Mouse (Mus musculus): ENCODE data around the gene Suclg2. TPM values are rescaled to one million over a fixed set of nuclear protein-coding genes. Genes with fewer than 3 reads are reported as not detected.
A peak's percentile ranks its signal among the peaks of the same experiment; 100 is the strongest.

Suclg2 gene
- polyA plus RNA-seq, 1 experiment from 2014 or later, result 63.4 TPM

DNA sequence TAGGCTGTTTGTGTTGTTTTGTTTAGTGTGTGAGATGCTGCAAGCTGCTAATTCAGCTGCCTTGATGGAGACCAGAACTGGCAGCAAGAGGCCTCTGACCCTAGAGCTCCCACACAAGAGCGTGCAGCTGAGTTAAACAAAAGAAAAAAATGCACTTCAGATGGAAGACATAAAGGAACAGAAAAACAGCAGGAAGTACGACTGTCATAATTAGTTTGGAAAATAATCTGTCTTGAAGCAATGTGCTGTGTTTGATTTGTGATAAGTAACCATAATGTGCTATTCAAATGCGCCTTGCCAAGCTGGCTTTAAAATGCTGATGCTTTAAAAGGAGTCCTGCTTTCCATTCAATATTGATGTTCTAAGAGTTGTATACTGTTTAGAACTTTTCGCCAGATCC is 144.2 kb downstream of the Suclg2 start:
- no peaks in the 10 kb centered on the region for H3K9me3 ChIP-seq
- peaks cover 58% of the 10 kb centered on the region for H3K4me1 ChIP-seq
- H3K4me3 ChIP-seq, result no peak overlapping the region
- H3K27ac ChIP-seq, result peak overlapping the region; percentile 72; the same call in 1 of the 2 replicates
- H3K36me3 ChIP-seq (replicated peaks), result peaks cover 7% of the 10 kb centered on the region
- 28% methylated on average over 4 of the region's 4 CpGs for WGBS
- peaks cover 37% of the 10 kb centered on the region for H3K27me3 ChIP-seq (ENCODE audit: poor library complexity, severe bottlenecking)
- DNase-seq (ENCODE audit: extremely low spot score, low spot score), result no peak

DNA sequence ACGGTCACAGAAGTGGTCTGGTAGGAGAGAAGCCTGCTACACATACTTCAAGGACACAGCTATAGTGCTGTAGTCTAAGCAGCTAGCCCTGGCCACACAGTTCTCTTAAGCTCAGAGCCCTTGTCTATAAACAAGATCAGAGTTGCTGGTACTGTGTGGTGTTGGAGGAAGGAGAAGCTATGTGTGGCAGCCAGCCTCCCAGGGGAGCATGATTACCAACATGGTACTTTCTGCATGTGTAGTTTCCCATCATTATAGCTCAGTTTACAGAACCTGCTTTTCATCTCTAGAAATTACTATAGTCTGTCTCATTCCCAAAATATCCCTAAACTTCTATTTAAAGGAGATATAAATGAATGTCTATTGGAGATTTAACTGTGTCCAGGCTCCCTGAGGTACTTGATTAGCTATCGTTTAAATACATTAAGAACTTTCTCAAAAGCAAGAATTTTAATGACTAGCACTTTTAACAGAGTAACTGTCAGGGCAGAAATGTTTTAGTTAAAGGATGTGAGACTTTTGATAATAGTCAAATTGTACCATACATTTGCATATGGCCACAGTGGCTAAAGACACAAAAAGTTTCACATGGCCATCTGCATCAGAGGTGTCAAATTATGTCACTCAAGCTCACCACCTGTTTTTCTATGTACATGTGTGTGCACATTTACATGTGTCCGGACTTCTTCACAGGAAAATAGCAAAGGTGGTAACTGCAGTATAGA is 145.4 kb downstream of the Suclg2 start:
- no peak overlapping the region for H3K4me3 ChIP-seq
- peaks cover 8% of the 10 kb centered on the region for H3K36me3 ChIP-seq (replicated peaks)
- peaks cover 37% of the 10 kb centered on the region for H3K27me3 ChIP-seq (ENCODE audit: poor library complexity, severe bottlenecking)
- no peak overlapping the region for H3K27ac ChIP-seq
- peaks cover 58% of the 10 kb centered on the region for H3K4me1 ChIP-seq
- WGBS, result 90% methylated on average over 3 of the region's 3 CpGs
- DNase-seq (ENCODE audit: extremely low spot score, low spot score), result no peak
- H3K9me3 ChIP-seq, result no peaks in the 10 kb centered on the region

DNA sequence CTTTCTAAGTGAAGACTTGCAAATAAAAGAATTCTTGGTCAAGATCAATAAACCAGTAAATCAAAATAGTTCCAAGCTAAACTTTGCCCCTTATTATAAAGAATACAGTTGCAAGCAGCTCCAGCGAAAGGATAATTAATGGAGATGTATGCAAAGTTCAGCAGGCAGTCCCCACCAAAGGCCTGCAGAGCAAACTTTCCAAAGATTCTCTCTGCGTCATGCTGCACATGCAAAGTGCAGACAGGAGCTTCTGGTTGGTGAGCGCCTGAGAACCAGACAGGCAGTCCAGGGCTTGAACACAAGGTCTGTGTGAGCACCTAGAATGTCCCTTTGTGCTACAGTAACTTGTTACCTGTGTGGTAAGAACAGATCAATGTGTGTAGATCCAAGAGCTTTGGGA is 147.0 kb downstream of the Suclg2 start:
- Histone ChIP-seq H3K4me1 (peaks cover 51% of the 10 kb centered on the region), H3K4me3 (no peak overlapping the region), H3K27ac (no peak overlapping the region), H3K9me3 (no peaks in the 10 kb centered on the region), H3K27me3 (ENCODE audit: poor library complexity, severe bottlenecking) (peaks cover 35% of the 10 kb centered on the region), H3K36me3 (replicated peaks) (peaks cover 8% of the 10 kb centered on the region; the same call in 1 of the 2 replicates)
- 72% methylated on average over 3 of the region's 3 CpGs for WGBS
- no peak for DNase-seq (ENCODE audit: extremely low spot score, low spot score)

DNA sequence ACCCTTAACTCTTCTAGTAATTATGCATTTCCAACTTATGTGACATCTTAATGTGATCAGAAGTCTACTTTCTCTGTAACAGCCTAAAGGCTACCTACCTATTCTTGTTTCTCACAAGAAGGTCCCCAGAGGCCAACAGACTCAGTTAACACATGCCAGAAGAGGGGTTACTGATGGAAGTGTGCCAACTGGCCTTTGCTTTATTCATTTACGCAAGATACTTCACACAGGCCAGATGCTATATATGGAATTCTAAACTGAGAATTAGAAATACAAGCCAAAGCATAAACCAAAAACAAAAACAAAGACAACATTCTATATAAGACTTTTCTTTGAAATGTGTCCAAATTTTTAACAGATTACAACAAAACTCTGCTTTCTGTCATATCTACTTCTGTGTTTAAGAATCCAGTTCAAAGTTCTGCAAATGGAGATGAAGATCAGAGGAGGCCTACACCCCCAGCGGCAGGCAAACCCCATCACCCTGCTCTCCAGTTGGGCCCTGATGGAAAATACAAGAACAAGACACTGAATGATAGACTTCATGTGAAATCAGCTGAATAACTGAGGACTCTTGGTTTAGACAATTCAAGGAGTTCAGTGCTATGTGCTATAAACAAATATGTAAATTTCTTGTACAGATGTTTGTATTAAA is 155.1 kb downstream of the Suclg2 start:
- Histone ChIP-seq H3K27ac (no peak overlapping the region), H3K4me1 (no peaks in the 10 kb centered on the region), H3K27me3 (ENCODE audit: poor library complexity, severe bottlenecking) (no peaks in the 10 kb centered on the region), H3K4me3 (no peak overlapping the region), H3K36me3 (replicated peaks) (0 out of 2 replicates have a peak, but pooled peaks cover 2% of the 10 kb centered on the region), H3K9me3 (no peaks in the 10 kb centered on the region)
- WGBS, result 96% methylated on average over 2 of the region's 2 CpGs
- DNase-seq (ENCODE audit: extremely low spot score, low spot score), result no peak

DNA sequence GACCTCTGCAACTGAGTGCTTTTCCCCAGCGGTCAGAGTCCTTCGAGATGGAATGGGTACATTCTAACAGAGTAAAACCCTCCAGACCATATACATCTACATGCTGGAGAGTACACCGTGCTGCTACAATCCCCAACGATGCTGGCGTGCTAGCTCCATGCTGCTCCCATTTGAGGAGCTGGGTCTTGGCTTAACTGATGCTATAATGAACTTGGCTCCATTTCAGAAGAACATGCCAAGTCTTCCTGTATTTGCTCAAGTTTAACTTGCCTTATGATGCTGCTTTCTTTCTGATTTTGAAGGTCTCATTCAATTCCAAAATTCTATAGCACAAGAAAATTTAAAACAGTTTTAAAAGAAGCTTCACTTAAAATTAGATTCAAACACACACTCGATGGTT is 162.3 kb downstream of the Suclg2 start:
- H3K36me3 ChIP-seq (replicated peaks), result no peaks in the 10 kb centered on the region
- H3K27ac ChIP-seq, result no peak overlapping the region
- peaks cover 18% of the 10 kb centered on the region for H3K4me1 ChIP-seq
- no peaks in the 10 kb centered on the region for H3K9me3 ChIP-seq
- 95% methylated on average over 6 of the region's 6 CpGs for WGBS
- H3K4me3 ChIP-seq, result no peak overlapping the region
- DNase-seq (ENCODE audit: extremely low spot score, low spot score), result no peak
- no peaks in the 10 kb centered on the region for H3K27me3 ChIP-seq (ENCODE audit: poor library complexity, severe bottlenecking)

DNA sequence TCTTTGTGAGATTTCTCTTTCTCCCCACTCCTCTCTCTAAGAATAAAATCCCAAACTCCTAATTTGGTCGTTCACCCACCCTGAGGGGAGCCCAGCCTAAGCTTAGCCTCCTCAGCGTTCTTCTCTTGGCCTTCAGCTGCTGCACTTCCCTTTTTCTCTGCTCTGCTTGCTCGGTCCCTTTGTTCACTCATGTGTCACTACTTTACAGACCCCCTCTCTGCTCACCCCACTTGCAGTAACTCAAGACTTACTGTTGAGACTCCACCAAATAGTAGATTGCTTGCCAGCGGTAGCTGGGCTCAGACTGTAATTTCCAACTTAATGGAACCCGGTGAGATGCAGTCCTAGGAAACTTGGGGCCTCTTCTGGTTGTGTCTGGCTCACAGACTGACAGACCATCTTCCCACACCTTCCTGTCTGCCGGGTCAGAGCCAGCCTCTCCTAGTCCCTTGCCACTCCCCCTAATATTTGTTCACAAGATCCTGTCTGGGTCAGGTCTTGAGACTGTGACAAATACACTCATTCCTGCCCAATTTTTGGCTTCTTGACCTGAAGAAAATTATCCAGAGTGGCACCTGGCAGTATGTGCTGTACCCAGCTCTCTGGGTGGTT is 166.2 kb downstream of the Suclg2 start:
- no peak for DNase-seq (ENCODE audit: extremely low spot score, low spot score)
- Histone ChIP-seq H3K27me3 (ENCODE audit: poor library complexity, severe bottlenecking) (no peaks in the 10 kb centered on the region), H3K27ac (peak overlapping the region; percentile 35; the same call in 1 of the 2 replicates), H3K4me3 (no peak overlapping the region), H3K9me3 (no peaks in the 10 kb centered on the region), H3K36me3 (replicated peaks) (no peaks in the 10 kb centered on the region), H3K4me1 (peaks cover 23% of the 10 kb centered on the region)
- WGBS, result 68% methylated on average over 6 of the region's 6 CpGs

DNA sequence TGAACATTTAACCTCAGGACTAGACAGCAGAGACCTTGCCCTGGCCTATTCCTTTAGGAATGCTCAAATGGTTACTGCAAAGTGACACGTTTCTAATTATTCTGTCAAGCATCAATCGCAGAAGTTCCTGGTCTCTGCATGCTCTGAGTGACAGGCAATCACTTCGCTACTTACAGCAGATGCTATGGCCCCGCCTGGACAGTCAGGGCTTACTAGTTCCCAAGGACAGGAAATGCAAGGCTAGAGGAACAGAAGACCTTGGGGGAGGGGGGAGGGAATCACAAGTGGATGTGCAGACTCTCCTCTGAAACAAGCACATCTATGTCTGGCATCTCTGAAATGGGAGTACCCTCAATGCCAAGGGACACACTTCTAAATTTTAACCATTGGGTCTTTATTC is 167.6 kb downstream of the Suclg2 start:
- Histone ChIP-seq H3K4me3 (no peak overlapping the region), H3K36me3 (replicated peaks) (no peaks in the 10 kb centered on the region), H3K27me3 (ENCODE audit: poor library complexity, severe bottlenecking) (no peaks in the 10 kb centered on the region), H3K27ac (peak overlapping the region; percentile 44; the same call in 1 of the 2 replicates), H3K9me3 (no peaks in the 10 kb centered on the region), H3K4me1 (peaks cover 20% of the 10 kb centered on the region)
- no peak for DNase-seq (ENCODE audit: extremely low spot score, low spot score)
- WGBS, result 81% methylated on average over 4 of the region's 4 CpGs

DNA sequence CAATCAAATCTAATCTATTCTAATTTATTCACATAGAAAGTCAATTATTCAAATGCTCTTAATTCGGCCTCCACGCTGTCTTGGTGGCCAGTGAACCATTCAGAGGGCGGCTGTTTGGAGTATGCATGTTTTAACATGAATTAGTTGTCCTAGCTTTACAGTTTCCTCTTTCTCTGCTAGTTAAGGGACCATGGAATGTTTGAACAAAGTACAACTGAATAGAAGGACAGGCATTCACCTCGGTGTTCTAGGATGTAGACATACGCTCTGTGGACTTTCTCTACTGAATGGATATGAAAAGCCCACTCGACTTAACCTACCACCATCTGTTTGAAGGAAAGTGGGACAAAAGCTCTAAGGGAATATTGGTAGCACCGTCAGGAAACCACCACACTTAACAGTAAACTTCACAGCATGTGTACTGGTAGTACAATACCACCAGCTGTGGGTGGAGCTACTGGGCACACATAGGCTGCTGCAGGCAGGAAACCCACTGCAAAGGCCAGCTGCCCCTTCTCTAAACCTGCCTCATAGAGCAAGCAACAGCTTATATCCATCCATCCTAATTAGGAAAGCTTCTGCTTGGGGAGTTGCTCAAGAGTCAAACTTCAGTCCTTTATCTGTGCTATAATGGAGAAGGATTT is 172.3 kb downstream of the Suclg2 start:
- Histone ChIP-seq H3K4me3 (no peak overlapping the region), H3K4me1 (peaks cover 8% of the 10 kb centered on the region), H3K36me3 (replicated peaks) (no peaks in the 10 kb centered on the region), H3K27ac (no peak overlapping the region), H3K9me3 (no peaks in the 10 kb centered on the region), H3K27me3 (ENCODE audit: poor library complexity, severe bottlenecking) (no peaks in the 10 kb centered on the region)
- no peak for DNase-seq (ENCODE audit: extremely low spot score, low spot score)
- 86% methylated on average over 7 of the region's 7 CpGs for WGBS

DNA sequence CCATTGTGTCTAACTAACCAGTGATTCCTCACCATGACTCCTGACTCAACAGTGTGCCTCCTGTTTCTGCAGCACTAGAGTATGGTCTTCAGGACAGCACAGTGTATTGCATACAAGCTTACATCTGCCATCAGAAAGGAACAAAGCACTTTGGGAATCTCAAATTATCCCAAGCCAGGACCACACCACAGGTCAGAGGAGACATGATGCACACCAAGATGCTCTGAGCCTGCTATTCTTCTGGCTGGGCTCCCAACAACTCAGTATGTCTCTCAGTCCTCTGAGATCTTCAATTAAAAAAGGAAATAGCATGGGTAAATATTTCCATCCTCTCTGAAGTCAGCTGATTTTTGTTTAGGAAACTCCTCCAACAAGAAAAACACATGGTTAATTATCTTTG is 172.9 kb downstream of the Suclg2 start:
- Histone ChIP-seq H3K4me1 (peaks cover 2% of the 10 kb centered on the region), H3K4me3 (no peak overlapping the region)

DNA sequence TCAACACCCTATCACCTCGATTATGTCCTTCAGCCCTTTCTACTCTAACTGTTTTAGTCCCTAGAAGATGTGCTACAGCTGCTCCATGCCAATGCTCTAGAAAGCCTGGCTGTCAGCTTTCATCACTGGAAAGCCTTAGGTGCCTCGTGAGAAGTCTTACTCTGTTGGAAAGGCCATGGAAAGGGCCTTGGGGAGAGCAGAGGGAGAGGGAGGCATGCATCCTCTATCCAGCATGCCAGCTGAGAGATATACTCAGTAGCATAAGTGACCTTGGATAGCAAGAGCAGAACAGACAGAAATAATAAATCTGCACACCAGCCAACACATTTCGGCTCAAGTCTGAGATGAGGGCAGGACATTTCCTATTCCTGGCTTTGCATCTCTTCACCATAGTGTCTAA is 173.3 kb downstream of the Suclg2 start:
- WGBS, result 93% methylated on average over 3 of the region's 3 CpGs
- Histone ChIP-seq H3K9me3 (no peaks in the 10 kb centered on the region), H3K4me1 (no peaks in the 10 kb centered on the region), H3K27me3 (ENCODE audit: poor library complexity, severe bottlenecking) (no peaks in the 10 kb centered on the region), H3K36me3 (replicated peaks) (no peaks in the 10 kb centered on the region), H3K4me3 (no peak overlapping the region), H3K27ac (no peak overlapping the region)
- no peak for DNase-seq (ENCODE audit: extremely low spot score, low spot score)

More for the DNA sequence above, 172.9 kb downstream of the Suclg2 start:
- no peaks in the 10 kb centered on the region for H3K27me3 ChIP-seq (ENCODE audit: poor library complexity, severe bottlenecking)
- H3K36me3 ChIP-seq (replicated peaks), result no peaks in the 10 kb centered on the region
- H3K9me3 ChIP-seq, result no peaks in the 10 kb centered on the region
- H3K27ac ChIP-seq, result no peak overlapping the region
- DNase-seq (ENCODE audit: extremely low spot score, low spot score), result no peak

DNA sequence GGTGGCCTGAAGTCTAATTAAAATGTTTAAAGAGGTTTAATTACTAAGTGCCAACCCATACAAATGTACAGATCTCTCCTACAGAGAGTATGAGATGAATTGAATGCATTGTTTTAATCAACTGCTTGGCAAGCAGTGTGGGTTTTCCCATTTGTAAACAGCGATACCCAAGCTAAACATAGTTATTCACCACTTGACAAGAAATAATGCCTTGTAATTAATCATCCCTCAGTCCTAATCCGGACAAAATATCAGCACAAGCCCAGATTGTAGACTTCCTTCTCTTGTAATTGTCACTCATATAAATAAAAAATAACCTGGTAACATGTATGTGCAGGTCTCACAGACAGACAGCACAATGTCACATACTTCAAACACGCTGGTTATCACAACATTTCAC is 183.4 kb downstream of the Suclg2 start:
- Histone ChIP-seq H3K27me3 (ENCODE audit: poor library complexity, severe bottlenecking) (no peaks in the 10 kb centered on the region), H3K9me3 (no peaks in the 10 kb centered on the region), H3K4me3 (no peak overlapping the region), H3K4me1 (no peaks in the 10 kb centered on the region), H3K27ac (no peak overlapping the region), H3K36me3 (replicated peaks) (0 out of 2 replicates have a peak, but pooled peaks cover 2% of the 10 kb centered on the region)
- no peak for DNase-seq (ENCODE audit: extremely low spot score, low spot score)
- WGBS, result 89% methylated on average over 3 of the region's 3 CpGs

DNA sequence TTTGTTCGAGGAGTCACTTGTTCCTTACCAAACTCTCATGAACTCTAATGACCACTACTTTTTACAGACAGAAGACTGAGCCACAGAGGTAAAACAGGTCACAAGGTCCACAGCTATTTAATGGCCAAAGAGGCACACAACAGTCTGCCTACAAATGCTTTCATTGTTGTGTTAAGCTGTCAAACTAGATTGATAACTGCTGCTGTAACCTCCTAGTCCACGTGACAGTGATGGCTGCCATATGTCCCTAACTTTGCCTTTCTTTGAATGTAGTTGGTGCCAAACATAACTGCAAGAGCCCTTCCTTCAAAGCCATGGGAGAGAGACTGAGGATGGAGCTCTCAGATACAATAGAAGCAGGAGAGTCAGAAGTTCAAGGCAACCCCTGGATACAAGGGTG is 198.8 kb downstream of the Suclg2 start:
- Histone ChIP-seq H3K27ac (no peak overlapping the region), H3K4me1 (peaks cover 4% of the 10 kb centered on the region; the same call in 1 of the 2 replicates), H3K36me3 (replicated peaks) (no peaks in the 10 kb centered on the region; the same call in 1 of the 2 replicates), H3K9me3 (no peaks in the 10 kb centered on the region), H3K4me3 (no peak overlapping the region), H3K27me3 (ENCODE audit: poor library complexity, severe bottlenecking) (no peaks in the 10 kb centered on the region)
- no peak for DNase-seq (ENCODE audit: extremely low spot score, low spot score)
- 80% methylated on average over 2 of the region's 2 CpGs for WGBS
